Mouse (Mus musculus): ENCODE measurements around the gene Igsf21. TPM values are rescaled to one million over a fixed set of nuclear protein-coding genes. Genes with fewer than 3 reads are reported as not detected.

Igsf21 gene
- polyA plus RNA-seq, 1 experiment from 2014 or later = 0.11 TPM

GRCm38 (mm10) chr4:140173084-140173483, 73.5 kb downstream of the Igsf21 start:
- DNase-seq (ENCODE audit: low spot score) = no peak
- H3K4me1 ChIP-seq = peaks cover 13% of the 10 kb centered on the region
- 83% methylated on average over 12 of the region's 12 CpGs for WGBS
- H3K36me3 ChIP-seq = no peaks in the 10 kb centered on the region
- H3K27ac ChIP-seq = no peak overlapping the region
- H3K9me3 ChIP-seq (replicated peaks) = no peaks in the 10 kb centered on the region
- H3K27me3 ChIP-seq (ENCODE audit: low read depth, poor library complexity, severe bottlenecking) = peaks cover 19% of the 10 kb centered on the region; the same call in 1 of the 2 replicates
- H3K4me3 ChIP-seq = no peak overlapping the region

- no peaks in the 10 kb centered on the region for H3K36me3 ChIP-seq
- 92% methylated on average over 1 of the region's 1 CpGs for WGBS
- H3K4me3 ChIP-seq = no peak overlapping the region
- peaks cover 19% of the 10 kb centered on the region; the same call in 1 of the 2 replicates for H3K27me3 ChIP-seq (ENCODE audit: low read depth, poor library complexity, severe bottlenecking)
- DNase-seq (ENCODE audit: low spot score) = no peak
- no peak overlapping the region for H3K27ac ChIP-seq
- peaks cover 13% of the 10 kb centered on the region for H3K4me1 ChIP-seq
- no peaks in the 10 kb centered on the region for H3K9me3 ChIP-seq (replicated peaks)
These were observed 74.7 kb downstream of the Igsf21 start for GRCm38 (mm10) chr4:140171917-140172316.

GRCm38 (mm10) chr4:140171189-140171588, 75.4 kb downstream of the Igsf21 start:
- DNase-seq (ENCODE audit: low spot score) = no peak

GRCm38 (mm10) chr4:140165851-140166250, 80.7 kb downstream of the Igsf21 start:
- no peaks in the 10 kb centered on the region for H3K9me3 ChIP-seq (replicated peaks)
- WGBS = 87% methylated on average over 7 of the region's 7 CpGs
- no peaks in the 10 kb centered on the region for H3K4me1 ChIP-seq
- no peak overlapping the region for H3K4me3 ChIP-seq
- H3K36me3 ChIP-seq = no peaks in the 10 kb centered on the region
- 0 out of 2 replicates have a peak, but pooled peaks cover 12% of the 10 kb centered on the region for H3K27me3 ChIP-seq (ENCODE audit: low read depth, poor library complexity, severe bottlenecking)
- no peak overlapping the region for H3K27ac ChIP-seq
- no peak for DNase-seq (ENCODE audit: low spot score)

More at GRCm38 (mm10) chr4:140171189-140171588, 75.4 kb downstream of the Igsf21 start:
- Histone ChIP-seq H3K9me3 (replicated peaks) (no peaks in the 10 kb centered on the region), H3K4me1 (peaks cover 13% of the 10 kb centered on the region), H3K4me3 (no peak overlapping the region), H3K36me3 (no peaks in the 10 kb centered on the region), H3K27ac (no peak overlapping the region), H3K27me3 (ENCODE audit: low read depth, poor library complexity, severe bottlenecking) (peaks cover 19% of the 10 kb centered on the region; the same call in 1 of the 2 replicates)

- no peak overlapping the region for H3K4me3 ChIP-seq
- H3K9me3 ChIP-seq (replicated peaks) = no peaks in the 10 kb centered on the region
- DNase-seq (ENCODE audit: low spot score) = no peak
- no peak overlapping the region for H3K27ac ChIP-seq
- no peaks in the 10 kb centered on the region for H3K36me3 ChIP-seq
- H3K27me3 ChIP-seq (ENCODE audit: low read depth, poor library complexity, severe bottlenecking) = 0 out of 2 replicates have a peak, but pooled peaks cover 11% of the 10 kb centered on the region
- H3K4me1 ChIP-seq = no peaks in the 10 kb centered on the region
- WGBS = 92% methylated on average over 9 of the region's 9 CpGs
These were observed 81.9 kb downstream of the Igsf21 start for GRCm38 (mm10) chr4:140164662-140165061.

GRCm38 (mm10) chr4:140159617-140160016, 87.0 kb downstream of the Igsf21 start:
- H3K27me3 ChIP-seq (ENCODE audit: low read depth, poor library complexity, severe bottlenecking) = no peaks in the 10 kb centered on the region; the same call in 1 of the 2 replicates

GRCm38 (mm10) chr4:140154899-140155463, 91.6 kb downstream of the Igsf21 start:
- no peak overlapping the region for H3K4me3 ChIP-seq
- no peak for DNase-seq (ENCODE audit: low spot score)
- peaks cover 4% of the 10 kb centered on the region; the same call in 1 of the 2 replicates for H3K27me3 ChIP-seq (ENCODE audit: low read depth, poor library complexity, severe bottlenecking)
- H3K27ac ChIP-seq = no peak overlapping the region
- WGBS = 63% methylated on average over 5 of the region's 5 CpGs
- 0 out of 2 replicates have a peak, but pooled peaks cover 4% of the 10 kb centered on the region for H3K4me1 ChIP-seq
- no peaks in the 10 kb centered on the region for H3K36me3 ChIP-seq
- H3K9me3 ChIP-seq (replicated peaks) = no peaks in the 10 kb centered on the region

More at GRCm38 (mm10) chr4:140159617-140160016, 87.0 kb downstream of the Igsf21 start:
- 44% methylated on average over 3 of the region's 3 CpGs for WGBS
- Histone ChIP-seq H3K9me3 (replicated peaks) (no peaks in the 10 kb centered on the region), H3K27ac (no peak overlapping the region), H3K4me3 (no peak overlapping the region), H3K36me3 (no peaks in the 10 kb centered on the region), H3K4me1 (0 out of 2 replicates have a peak, but pooled peaks cover 4% of the 10 kb centered on the region)
- no peak for DNase-seq (ENCODE audit: low spot score)

- Histone ChIP-seq H3K4me3 (no peak overlapping the region), H3K27me3 (ENCODE audit: low read depth, poor library complexity, severe bottlenecking) (peaks cover 4% of the 10 kb centered on the region; the same call in 1 of the 2 replicates), H3K4me1 (0 out of 2 replicates have a peak, but pooled peaks cover 3% of the 10 kb centered on the region), H3K36me3 (no peaks in the 10 kb centered on the region), H3K9me3 (replicated peaks) (no peaks in the 10 kb centered on the region), H3K27ac (no peak overlapping the region)
- 63% methylated on average over 5 of the region's 5 CpGs for WGBS
- no peak for DNase-seq (ENCODE audit: low spot score)
These were observed 92.1 kb downstream of the Igsf21 start for GRCm38 (mm10) chr4:140154484-140154883.

- no peak for DNase-seq (ENCODE audit: low spot score)
- H3K27ac ChIP-seq = no peak overlapping the region
- no peaks in the 10 kb centered on the region for H3K4me1 ChIP-seq
- no peak overlapping the region for H3K4me3 ChIP-seq
- WGBS = 78% methylated on average over 9 of the region's 9 CpGs
- no peaks in the 10 kb centered on the region for H3K36me3 ChIP-seq
- H3K9me3 ChIP-seq (replicated peaks) = no peaks in the 10 kb centered on the region
- peaks cover 4% of the 10 kb centered on the region; the same call in 1 of the 2 replicates for H3K27me3 ChIP-seq (ENCODE audit: low read depth, poor library complexity, severe bottlenecking)
These were observed 92.9 kb downstream of the Igsf21 start for GRCm38 (mm10) chr4:140153711-140154114.

- H3K27me3 ChIP-seq (ENCODE audit: low read depth, poor library complexity, severe bottlenecking) = peaks cover 4% of the 10 kb centered on the region; the same call in 1 of the 2 replicates
- H3K4me3 ChIP-seq = no peak overlapping the region
- DNase-seq (ENCODE audit: low spot score) = peak; percentile 76
- H3K9me3 ChIP-seq (replicated peaks) = no peaks in the 10 kb centered on the region
- no peak overlapping the region for H3K27ac ChIP-seq
- H3K4me1 ChIP-seq = no peaks in the 10 kb centered on the region
- 32% methylated on average over 7 of the region's 7 CpGs for WGBS
- H3K36me3 ChIP-seq = no peaks in the 10 kb centered on the region
These were observed 93.5 kb downstream of the Igsf21 start for GRCm38 (mm10) chr4:140153101-140153500.

GRCm38 (mm10) chr4:140149706-140150105, 96.9 kb downstream of the Igsf21 start:
- DNase-seq (ENCODE audit: low spot score) = no peak
- Histone ChIP-seq H3K36me3 (no peaks in the 10 kb centered on the region), H3K27ac (no peak overlapping the region), H3K4me1 (peaks cover 7% of the 10 kb centered on the region), H3K27me3 (ENCODE audit: low read depth, poor library complexity, severe bottlenecking) (peaks cover 9% of the 10 kb centered on the region; the same call in 1 of the 2 replicates), H3K9me3 (replicated peaks) (no peaks in the 10 kb centered on the region), H3K4me3 (no peak overlapping the region)
- 85% methylated on average over 8 of the region's 8 CpGs for WGBS

GRCm38 (mm10) chr4:140147857-140148695, 98.5 kb downstream of the Igsf21 start:
- no peak overlapping the region for H3K4me3 ChIP-seq
- no peaks in the 10 kb centered on the region for H3K9me3 ChIP-seq (replicated peaks)
- no peak for DNase-seq (ENCODE audit: low spot score)
- H3K27ac ChIP-seq = no peak overlapping the region
- WGBS = 77% methylated on average over 20 of the region's 20 CpGs
- no peaks in the 10 kb centered on the region for H3K36me3 ChIP-seq
- peaks cover 7% of the 10 kb centered on the region for H3K4me1 ChIP-seq
- H3K27me3 ChIP-seq (ENCODE audit: low read depth, poor library complexity, severe bottlenecking) = peaks cover 9% of the 10 kb centered on the region; the same call in 1 of the 2 replicates
